Mouse (Mus musculus) c-Kit-positive CD71-positive TER-119-positive erythroid progenitor cells, embryonic 14.5 days (primary cell): ENCODE data around the gene Nhs.

Source experiments
- DNase-seq: peaks from one replicate; pipeline ENCODE4 v3.0.0-alpha.2; 2013; ENCODE audit warnings: low spot score

Nhs gene

GRCm38 (mm10) chrX:162020039-162020566 lies 139.4 kb downstream of the Nhs start:
- no peak for DNase-seq

GRCm38 (mm10) chrX:162017471-162017870 lies 142.1 kb downstream of the Nhs start:
- DNase-seq: no peak

GRCm38 (mm10) chrX:162012570-162012969 lies 147.0 kb downstream of the Nhs start:
- DNase-seq: no peak

- DNase-seq: no peak
These were observed 149.7 kb downstream of the Nhs start for GRCm38 (mm10) chrX:162009876-162010275.

GRCm38 (mm10) chrX:162003818-162004217 lies 155.7 kb downstream of the Nhs start:
- DNase-seq: no peak

GRCm38 (mm10) chrX:161998876-161999275 lies 160.7 kb downstream of the Nhs start:
- DNase-seq: no peak

- DNase-seq: no peak
These were observed 162.2 kb downstream of the Nhs start for GRCm38 (mm10) chrX:161997170-161997795.

- no peak for DNase-seq
These were observed 169.4 kb downstream of the Nhs start for GRCm38 (mm10) chrX:161990171-161990570.

GRCm38 (mm10) chrX:161984961-161985360 lies 174.6 kb downstream of the Nhs start:
- no peak for DNase-seq

GRCm38 (mm10) chrX:161981399-161981798 lies 178.1 kb downstream of the Nhs start:
- DNase-seq: no peak

GRCm38 (mm10) chrX:161979946-161980345 lies 179.6 kb downstream of the Nhs start:
- no peak for DNase-seq

- no peak for DNase-seq
These were observed 182.2 kb downstream of the Nhs start for GRCm38 (mm10) chrX:161977236-161977841.

- DNase-seq: no peak
These were observed 183.2 kb downstream of the Nhs start for GRCm38 (mm10) chrX:161976376-161976775.

GRCm38 (mm10) chrX:161973572-161973971 lies 186.0 kb downstream of the Nhs start:
- DNase-seq: no peak

- DNase-seq: no peak
These were observed 186.8 kb downstream of the Nhs start for GRCm38 (mm10) chrX:161972723-161973122.

- DNase-seq: no peak
These were observed 187.5 kb downstream of the Nhs start for GRCm38 (mm10) chrX:161971961-161972502.

GRCm38 (mm10) chrX:161971131-161971530 lies 188.4 kb downstream of the Nhs start:
- no peak for DNase-seq

- no peak for DNase-seq
These were observed 191.8 kb downstream of the Nhs start for GRCm38 (mm10) chrX:161967692-161968091.

GRCm38 (mm10) chrX:161963372-161963771 lies 196.2 kb downstream of the Nhs start:
- no peak for DNase-seq

GRCm38 (mm10) chrX:161962855-161963254 lies 196.7 kb downstream of the Nhs start:
- DNase-seq: no peak

- no peak for DNase-seq
These were observed 197.8 kb downstream of the Nhs start for GRCm38 (mm10) chrX:161961756-161962155.

GRCm38 (mm10) chrX:161961176-161961575 lies 198.4 kb downstream of the Nhs start:
- DNase-seq: no peak

- DNase-seq: no peak
These were observed 207.2 kb downstream of the Nhs start for GRCm38 (mm10) chrX:161952356-161952755.
